Mouse (Mus musculus) heart, postnatal 10 days (tissue): ENCODE results near the gene Mtmr1. TPM values are rescaled to one million over a fixed set of nuclear protein-coding genes. Genes with fewer than 3 reads are reported as not detected.
A peak's percentile ranks its signal among the peaks of the same experiment; 100 is the strongest.
"Not testable (repeated sequence)": the region's sequence is repeated elsewhere in the genome, so short reads cannot be mapped to it uniquely, and the experiment has no call there.

ENCODE experiments used
- DNase-seq, 2 experiments: peaks; one replicate each; pipeline ENCODE4 v3.0.0; 2021
- intact Hi-C: fragments of 180-260 bp; cut with DNase I; formaldehyde crosslinking; loops from one replicate; pipeline ENCODE4 v1.15.1; 2025
- total RNA-seq, 2 experiments: library from RNA; stranded (reverse); gene quantifications; 2 replicates each; pipeline ENCODE4 v1.2.3; 2021

Mtmr1 gene
- total RNA-seq, result 10 to 100 TPM; 30.8 to 31.6 TPM

DNA sequence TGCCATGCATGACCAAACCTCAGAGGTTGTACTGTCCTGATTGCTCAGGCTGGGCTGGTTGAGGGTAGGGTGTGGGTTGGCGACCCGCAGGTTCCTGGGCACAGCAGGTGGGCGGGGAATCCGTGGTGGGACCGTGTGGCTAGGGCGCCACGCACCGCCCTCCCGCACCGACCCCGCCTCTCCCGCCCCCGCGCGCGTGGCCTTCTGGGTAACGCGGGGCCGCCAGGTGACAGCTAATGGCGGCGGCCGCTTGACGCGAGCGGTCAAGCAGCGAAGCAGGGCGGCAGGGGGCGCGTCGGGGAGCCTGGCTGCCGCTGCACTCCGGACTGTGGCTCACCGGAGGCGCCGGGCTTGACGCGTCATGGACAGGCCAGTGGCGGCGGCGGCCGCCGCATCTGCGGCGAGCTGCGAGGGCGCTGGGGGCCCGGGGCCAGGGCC, at the start of gene Mtmr1:
Mtmr1 (plus strand) TSS at position 207 of the 438 bp plus-strand sequence.
- DNase-seq, result peak; percentile 81
- intact Hi-C loops, result no loop called here

DNA sequence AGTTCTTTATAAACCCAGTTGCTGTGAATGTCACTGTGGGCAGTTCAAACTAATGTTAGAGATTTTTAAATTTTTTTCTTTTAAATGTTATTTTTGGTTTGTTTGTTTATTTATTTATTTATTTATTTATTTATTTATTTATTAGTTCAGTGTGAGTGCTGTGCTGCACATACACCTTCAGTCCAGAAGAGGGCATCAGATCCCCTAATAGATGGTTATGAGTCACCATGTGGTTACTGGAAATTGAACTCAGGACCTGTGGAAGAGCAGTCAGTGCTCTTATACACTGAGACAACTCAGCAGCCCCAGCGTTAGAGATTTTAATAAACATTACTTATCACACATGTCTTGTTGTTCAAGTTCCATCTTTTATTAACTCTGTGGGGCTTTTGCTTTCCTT, 12.5 kb upstream of the Mtmr1 start:
- intact Hi-C loops, result no loop called here

GRCm38 (mm10) chrX:71355331-71355730, 9.2 kb upstream of the Mtmr1 start:
- DNase-seq, result no peak
- intact Hi-C loops, result no loop called here

More for the DNA sequence above, 12.5 kb upstream of the Mtmr1 start:
- no peak for DNase-seq

DNA sequence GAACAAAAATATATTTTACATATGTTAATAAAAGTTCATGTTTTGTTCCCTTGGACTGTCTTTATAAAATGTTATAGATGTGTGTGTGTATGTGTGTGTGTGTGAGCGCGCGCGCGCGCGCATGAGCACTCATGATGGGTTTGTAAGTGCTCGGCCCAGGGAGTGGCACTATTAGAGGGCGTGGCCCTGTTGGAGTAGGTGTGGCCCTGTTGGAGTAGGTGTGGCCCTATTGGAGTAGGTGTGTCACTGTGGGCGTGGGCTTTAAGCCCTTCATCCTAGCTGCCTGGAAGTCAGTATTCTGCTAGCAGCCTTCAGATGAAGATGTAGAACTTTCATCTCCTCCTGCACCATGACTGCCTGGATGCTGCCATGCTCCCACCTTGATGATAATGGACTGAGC, 2.8 kb upstream of the Mtmr1 start:
- intact Hi-C loops, DNase-seq: not testable (repeated sequence)

DNA sequence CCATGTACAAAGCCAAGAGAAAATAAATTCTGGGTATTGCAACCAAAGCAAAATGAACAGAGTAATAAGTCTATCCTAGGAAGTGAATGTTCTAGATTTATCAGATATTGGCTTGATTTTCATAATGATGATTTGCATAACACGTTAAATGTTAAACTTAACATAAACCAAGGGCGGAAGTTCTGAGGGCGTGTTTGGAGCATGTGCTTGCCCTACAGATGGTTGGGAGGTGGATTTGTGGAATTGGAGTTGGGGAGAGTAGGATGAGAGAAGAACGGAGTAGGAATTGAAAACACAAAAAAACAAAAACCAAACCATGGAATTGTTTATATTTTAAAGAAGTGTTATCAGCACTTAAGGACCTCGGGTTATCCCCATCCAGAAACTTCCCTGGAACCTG, 498 bp upstream of the Mtmr1 start:
- intact Hi-C loops, result no loop called here
- no peak for DNase-seq

DNA sequence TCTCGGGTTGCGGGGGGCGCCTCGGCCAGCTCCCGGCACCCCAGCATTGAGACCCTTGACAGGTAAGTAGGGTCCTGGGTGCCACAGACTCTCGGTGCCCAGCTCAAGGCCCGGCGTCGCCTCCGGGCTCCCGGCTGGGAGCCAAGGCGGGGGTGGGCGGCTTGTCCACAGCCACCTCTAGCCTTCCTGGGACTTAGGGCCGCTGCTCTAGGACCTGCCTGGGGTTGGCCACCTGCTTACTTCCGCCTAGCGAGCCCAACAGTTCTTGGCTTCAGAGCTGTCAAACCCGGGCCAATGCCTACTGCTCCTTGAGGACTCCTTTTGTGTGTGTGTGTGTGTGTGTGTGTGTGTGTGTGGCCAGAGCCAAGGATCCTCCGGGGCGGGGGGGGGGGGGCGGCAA, 451 bp downstream of the Mtmr1 start:
- intact Hi-C loops, result no loop called here
- DNase-seq, result peak; percentile 39 to 42

GRCm38 (mm10) chrX:71365510-71365909, 950 bp downstream of the Mtmr1 start:
- DNase-seq, result peak in 1 of 2 experiments; percentile 3
- intact Hi-C loops, result no loop called here

- intact Hi-C loops, result no loop called here
These were observed 2.4 kb downstream of the Mtmr1 start for GRCm38 (mm10) chrX:71366973-71367372.

DNA sequence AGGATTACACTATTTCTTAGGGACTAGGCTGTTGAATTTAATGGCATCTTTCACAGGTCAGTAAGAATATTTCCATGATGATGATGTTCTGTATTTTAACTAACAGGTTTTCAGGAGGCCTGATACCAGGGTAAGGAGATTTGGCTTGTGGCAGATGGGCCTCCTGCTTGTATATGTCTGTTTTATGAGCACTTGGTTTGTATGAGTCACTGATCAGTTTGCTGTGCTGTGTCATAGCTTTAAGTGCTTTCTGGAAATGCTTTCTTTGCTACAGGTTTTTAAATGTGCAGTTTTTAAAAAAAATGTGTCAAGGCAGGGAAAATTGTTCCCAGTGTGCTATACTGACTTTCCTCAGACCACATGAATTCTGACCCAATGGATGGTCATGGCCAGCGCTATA, 12.2 kb downstream of the Mtmr1 start:
- intact Hi-C loops, result no loop called here
- DNase-seq, result no peak

More at GRCm38 (mm10) chrX:71366973-71367372, 2.4 kb downstream of the Mtmr1 start:
- no peak for DNase-seq

DNA sequence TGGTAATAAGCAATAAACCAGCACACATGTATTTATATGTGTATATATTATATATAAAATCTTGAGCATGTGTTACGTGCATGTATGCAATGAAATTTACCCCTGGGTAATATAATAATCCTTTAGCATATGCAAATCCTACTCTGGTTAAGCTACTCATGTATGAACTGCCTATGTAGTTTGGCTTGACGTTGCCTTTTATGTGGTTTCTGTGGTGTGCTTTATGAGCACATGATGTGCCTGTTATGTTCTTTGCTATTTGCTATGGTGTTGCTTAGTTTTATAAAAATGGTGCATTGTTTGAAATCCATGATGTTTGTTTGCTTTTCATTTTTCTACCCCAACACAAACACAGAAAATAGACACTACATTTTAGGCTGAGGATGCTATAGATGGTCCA, 13.9 kb downstream of the Mtmr1 start:
- DNase-seq, result no peak
- intact Hi-C loops, result no loop called here

DNA sequence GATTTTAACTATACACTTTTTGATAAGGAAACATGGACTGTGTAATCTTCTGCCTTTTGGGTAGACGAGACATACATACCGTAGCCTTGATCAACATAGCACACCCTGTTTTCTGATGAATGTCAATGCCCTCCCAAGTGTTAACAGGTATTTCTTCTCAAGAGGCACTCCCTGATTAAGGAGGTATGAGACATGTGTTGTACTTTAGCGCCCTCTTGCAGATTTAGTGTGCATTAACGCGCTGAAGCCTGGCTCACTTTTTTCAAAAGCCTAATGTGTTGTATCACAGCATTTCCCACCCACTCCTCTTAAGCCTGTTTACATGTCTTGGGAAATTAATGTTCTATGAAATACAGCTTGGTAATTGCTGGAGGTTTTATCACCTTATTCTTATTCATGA, 17.0 kb downstream of the Mtmr1 start:
- peak; percentile 19 to 51 for DNase-seq
- intact Hi-C loops, result no loop called here

DNA sequence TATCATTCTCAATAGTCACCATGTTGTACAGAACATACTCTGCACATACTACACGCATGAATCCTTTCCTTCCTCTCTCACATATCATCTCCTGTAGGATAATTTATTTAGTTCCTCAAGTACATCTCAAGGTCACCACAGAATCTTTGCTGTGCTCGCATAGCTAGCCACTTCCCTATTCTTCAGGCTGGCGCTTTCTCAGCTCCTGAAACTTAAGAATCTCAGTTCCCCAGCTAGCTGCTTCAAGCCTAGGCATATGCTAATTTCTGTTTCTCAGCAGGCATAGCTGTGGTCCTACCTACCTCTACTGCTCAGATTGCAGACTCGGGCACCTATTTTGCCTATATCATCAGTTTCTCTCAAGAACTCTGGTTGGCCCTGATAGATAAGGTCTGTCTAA, 31.8 kb downstream of the Mtmr1 start:
- intact Hi-C loops, result no loop called here
- no peak for DNase-seq

DNA sequence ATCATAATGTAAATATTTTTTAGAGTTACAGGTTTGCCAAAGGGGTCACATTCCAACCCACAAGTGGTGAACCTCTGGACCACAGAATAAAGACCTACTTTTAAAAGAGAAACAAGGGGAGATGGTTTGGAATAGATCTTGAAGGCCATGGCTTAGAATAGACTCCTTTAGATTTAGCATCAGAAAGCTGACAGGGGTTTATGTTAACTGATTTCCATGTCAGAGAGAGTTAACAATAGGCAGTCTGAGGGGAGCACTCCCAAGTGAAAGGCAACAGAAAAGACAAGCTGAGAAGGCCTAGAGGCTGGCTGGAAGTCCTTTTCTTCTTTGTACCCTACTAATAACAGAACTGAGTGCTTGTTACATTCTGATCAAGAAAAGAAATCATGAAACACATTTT, 41.7 kb downstream of the Mtmr1 start:
- DNase-seq, result no peak
- intact Hi-C loops, result no loop called here

- no peak for DNase-seq
- intact Hi-C loops, result no loop called here
These were observed 43.8 kb downstream of the Mtmr1 start for GRCm38 (mm10) chrX:71408386-71408785.

DNA sequence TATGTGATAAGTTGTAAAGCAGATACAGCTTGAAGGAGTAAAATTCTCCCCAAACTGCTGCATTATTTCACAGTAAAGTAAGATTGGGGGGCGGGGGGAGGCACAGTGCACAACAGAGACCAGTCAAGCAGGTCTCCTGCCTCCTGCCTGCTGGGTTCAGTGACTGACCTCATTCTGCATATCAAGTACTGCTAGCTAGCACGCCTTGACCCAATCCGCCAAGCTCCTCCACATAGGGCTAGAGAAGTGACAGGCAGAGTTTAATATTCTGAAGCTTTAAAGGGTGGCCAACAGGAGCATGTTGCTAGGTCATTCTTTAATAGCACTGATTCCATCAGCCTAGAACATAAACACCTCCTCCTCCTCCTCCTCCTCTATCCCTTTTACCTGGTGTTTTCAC, 48.2 kb downstream of the Mtmr1 start:
- intact Hi-C loops, result no loop called here
- DNase-seq, result no peak

GRCm38 (mm10) chrX:71413616-71414015, 49.1 kb downstream of the Mtmr1 start:
- no peak for DNase-seq
- intact Hi-C loops, result no loop called here

- peak in 1 of 2 experiments; percentile 5 for DNase-seq
- intact Hi-C loops, result loop anchor here (1.0 to 5.0 kb wide), 2 partner anchors 132 to 199 kb away; partner anchors contain the start of gene Hmgb3
These were observed 60.3 kb downstream of the Mtmr1 start for GRCm38 (mm10) chrX:71424852-71425251.

GRCm38 (mm10) chrX:71425746-71426519, 61.4 kb downstream of the Mtmr1 start:
- intact Hi-C loops, result loop anchor here (1.0 to 5.0 kb wide), 3 partner anchors 131 to 198 kb away; partner anchors contain the start of gene Hmgb3
- DNase-seq, result peak; percentile 71 to 87

DNA sequence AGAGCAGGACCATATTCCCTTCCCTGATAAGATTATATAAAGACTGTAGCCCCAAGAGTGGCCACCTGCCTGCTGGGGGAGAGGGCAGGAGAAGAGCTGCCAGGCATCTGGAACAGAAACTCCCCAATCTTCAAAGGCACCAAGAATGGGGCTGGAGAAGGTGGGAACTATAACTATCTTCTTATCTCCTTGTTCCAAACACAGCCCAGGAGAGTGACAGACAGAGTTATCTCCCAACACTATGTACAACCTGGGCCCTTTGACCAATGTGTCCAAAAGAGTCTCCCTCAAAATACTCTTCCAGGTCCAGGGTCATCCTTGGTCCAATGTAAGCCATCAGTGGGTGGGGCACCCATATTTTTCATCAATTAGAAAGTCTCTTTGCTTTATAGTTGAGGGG, 62.9 kb downstream of the Mtmr1 start:
- DNase-seq, result no peak
- intact Hi-C loops, result loop anchor here (5.0 kb wide), 1 partner anchor 130 kb away; the partner anchor contains the start of gene Hmgb3

DNA sequence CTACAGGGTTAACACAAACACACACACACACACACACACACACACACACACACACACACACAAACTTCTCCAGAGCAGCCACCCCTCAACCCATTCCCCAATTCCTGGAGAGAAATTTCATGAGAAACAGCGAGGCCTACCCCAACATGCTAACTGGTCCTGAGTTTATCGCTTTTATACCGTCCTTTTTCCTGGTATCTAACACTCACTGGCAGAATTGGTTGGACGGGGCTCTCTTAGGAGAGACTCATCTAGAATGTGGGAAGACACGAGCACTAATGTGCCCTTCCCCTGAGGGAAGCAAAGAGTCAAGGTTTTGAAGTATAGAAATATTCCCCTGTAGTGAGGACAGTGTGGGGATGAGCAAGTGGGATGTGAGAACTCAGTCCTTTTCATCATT, 66.3 kb downstream of the Mtmr1 start:
- no peak for DNase-seq
- intact Hi-C loops, result no loop called here

DNA sequence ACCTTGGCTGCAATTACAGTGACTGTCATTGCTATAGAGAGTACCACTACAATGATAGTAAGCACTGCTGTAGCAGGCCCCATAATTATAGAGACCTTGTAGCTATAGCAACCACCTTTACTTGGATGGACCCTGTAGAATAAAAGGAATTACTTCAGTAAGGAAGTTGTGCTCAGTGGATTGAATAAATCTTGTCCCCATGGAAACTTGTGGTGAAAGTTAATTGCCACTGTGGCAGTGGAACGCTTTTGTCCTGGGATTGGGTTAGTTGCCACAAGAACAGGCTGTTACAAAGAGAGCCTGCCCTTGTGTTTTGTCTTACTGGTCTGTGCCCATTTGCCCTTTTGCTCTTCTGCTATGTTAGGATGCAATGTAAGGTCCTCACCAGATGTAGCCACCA, 69.9 kb downstream of the Mtmr1 start:
- intact Hi-C loops, result no loop called here

GRCm38 (mm10) chrX:71434860-71435259, 70.3 kb downstream of the Mtmr1 start:
- DNase-seq, result peak; percentile 3 to 24

More for the DNA sequence above, 69.9 kb downstream of the Mtmr1 start:
- DNase-seq, result no peak

More at GRCm38 (mm10) chrX:71434860-71435259, 70.3 kb downstream of the Mtmr1 start:
- intact Hi-C loops, result no loop called here
